Mouse (Mus musculus): Measurements from ENCODE around the gene Slc30a2.
"Not testable (repeated sequence)": the region's sequence is repeated elsewhere in the genome, so short reads cannot be mapped to it uniquely, and the experiment has no call there.

Slc30a2 gene

DNA sequence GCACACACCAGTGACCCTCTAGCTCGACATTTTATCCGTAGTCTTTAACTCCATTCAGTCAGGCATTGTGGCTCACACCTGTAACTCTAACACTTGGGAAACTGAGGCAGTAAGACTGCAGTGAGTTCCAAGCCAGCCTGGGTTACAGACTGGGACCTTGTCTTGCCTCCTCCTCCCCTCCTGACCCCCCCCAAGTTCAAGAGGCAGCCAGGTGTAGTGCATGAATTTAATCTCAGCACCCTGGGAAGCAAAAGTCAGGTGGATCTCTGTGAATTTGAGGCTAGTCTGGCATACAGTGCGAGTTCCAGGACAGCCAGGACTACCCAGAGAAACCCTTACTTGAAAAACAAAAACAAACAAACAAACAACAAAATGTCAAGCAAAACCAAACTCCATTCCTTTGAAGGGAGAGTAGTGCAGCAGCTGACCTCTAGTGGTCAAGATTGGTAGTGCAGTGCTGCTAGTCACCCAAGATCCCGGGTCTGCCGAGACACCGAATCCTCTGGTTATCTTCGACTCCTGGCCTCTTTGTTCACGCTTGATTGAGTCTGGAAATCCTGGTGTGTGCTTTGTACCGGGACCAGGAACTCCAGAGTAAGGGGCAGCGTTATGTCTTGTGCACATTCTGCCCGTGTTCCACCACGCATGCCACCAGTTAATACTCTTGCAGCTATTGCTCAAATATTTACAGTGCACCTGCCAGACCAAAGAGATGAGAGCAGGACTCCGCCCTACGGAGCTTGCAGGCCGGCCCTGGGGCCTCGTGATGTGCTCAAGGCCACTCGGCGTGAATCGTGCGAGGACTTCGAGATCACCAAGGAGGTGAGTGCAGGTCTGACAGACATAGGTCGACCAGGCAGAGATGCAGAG is 13.8 kb downstream of the Slc30a2 start:
- peak; percentile 52 to 63 for DNase-seq (ENCODE audit: low spot score in 2 of 2)

DNA sequence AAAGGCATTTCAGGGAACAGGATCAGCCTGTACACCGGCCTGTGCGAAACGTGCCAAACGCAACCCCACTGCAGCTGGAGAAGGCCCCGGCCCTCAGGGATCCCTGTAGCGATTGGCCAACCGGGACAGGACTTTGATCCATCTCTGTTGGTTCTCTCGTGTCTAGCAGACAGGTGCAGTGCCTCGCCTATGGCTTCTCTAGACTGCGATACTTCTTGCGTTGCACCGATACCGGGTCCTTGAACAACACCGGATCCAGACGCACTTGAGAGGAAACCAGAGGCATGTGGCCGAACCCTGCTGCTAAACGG is 14.4 kb downstream of the Slc30a2 start:
- no peak for DNase-seq (ENCODE audit: low spot score in 2 of 2)

DNA sequence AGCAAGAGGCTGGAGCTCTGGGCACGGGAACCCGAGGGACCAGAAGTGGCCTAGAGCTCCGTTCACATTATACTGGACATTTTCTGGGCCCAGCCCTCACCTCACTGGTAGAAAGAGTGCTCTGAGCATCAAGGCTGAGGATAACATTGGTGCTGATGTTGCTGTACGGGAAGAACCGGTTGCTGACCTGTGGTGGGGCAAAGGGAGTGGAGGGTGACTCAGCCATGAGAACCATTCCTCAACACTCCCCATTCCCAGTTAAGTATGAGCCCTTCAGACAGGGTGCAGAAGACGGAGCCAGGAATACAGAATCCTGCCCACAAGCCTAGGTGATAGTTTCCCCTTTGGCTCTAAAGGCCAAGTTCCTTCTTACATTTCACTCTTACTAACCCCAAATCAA is 16.7 kb downstream of the Slc30a2 start:
- DNase-seq (ENCODE audit: low spot score in 2 of 2): no peak

DNA sequence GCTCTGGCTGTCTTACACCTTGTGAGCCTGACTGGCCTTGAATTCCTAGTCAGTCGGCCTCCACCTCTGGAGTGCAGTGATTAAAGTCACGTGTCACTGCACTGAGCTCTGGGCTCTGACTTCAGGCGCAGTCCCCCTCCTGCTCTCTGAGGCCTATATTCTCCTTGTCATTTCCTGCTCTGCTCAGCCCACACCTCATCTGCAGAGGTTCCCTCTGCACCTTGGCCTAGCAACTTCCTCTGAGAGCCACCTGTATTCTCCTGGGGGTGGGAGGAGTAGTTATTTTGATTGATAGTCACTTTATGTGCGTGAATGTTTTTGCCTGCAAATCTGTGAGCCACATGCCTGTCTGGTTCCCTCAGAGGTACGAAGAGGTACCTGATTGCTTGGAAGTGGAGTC is 18.2 kb downstream of the Slc30a2 start:
- no peak for DNase-seq (ENCODE audit: low spot score in 2 of 2)

DNA sequence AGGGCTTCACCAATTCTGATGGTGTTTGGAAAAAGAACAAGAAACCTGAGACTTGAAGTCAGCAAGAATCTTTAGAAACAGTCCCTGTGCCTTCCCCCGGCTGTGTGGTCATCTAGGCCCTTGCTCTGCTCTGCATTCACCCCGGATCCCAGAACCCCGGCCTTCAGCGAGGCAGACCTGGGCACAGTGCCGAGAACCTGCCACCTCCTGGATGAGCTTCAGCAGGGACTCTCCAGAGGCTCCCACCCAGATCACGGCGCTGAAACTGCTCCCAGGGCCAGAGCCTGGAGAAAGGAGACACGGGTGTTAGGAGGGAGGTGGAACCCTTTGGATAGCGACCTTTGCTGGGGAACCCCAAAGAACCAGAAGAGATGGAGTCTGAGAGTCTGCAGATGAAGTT is 19.1 kb downstream of the Slc30a2 start:
- DNase-seq (ENCODE audit: low spot score in 2 of 2): no peak

DNA sequence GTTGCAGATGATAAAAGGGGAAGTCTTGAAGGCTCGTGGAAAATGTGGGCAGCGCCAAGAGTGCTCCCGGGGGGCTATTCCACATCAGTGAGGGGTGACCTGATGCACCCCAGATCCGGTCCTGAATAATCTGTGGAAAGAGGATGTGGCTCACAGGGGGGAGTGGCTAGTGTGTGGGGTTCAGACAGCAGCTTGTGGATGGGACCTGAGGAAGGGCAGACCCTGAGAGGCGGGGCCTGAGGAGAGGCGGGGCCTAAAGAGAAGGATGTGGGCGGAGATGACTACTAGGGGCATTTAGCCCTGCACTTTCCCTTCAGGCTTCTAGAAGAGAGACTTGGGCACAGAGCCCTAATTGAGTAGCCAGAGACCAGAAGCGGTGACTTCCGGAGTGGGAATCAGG is 19.6 kb downstream of the Slc30a2 start:
- DNase-seq (ENCODE audit: low spot score in 2 of 2): no peak

DNA sequence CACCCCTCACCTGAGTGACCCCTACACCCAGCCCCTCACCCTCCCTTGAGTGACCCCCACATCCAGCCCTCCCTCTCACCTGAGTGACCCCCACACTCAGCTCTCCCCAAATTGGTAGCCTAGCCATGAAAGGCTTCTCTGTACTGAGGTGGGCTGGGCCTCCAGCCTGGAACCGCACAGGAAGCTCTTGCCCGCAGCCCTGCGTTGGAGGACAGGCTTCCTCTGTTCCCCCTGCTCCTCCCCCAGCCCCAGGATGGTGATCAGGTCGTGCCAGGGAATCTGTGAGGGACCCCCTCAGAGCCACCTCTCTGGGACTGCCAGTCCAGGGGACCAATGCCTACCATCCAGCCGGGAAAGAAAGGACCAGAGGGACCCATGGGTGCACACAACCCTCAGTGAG is 22.3 kb downstream of the Slc30a2 start:
- DNase-seq (ENCODE audit: low spot score in 2 of 2): no peak

DNA sequence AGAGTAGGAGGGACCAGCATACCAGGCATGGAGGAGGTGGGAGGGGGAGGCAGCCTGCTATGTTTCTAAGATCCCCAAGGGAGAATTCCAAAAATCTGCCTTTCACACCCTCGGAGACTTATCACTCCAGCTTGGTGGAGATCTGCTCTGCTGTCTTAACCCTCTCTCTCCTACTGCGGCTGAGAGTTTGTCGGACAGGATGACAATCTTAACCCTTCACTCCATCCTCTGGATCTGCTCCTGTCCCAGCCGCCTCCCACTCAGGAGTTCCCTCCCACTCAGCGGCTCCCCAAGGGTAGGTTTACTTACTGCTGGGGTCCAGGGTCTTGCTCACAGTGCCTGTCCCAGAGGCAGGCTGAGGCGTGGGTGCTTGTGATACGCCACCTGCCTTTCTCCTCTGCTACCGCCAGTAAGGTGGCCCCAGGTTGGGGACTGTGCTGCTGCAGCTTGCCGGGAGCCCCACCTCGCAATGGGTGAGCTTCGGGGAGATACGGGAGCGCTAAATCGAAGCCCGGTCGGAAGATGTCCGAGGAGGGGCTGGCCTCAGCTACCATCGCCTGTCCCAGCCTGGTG is 27.8 kb downstream of the Slc30a2 start:
- peak; percentile 64 to 79 for DNase-seq (ENCODE audit: low spot score in 2 of 2)

DNA sequence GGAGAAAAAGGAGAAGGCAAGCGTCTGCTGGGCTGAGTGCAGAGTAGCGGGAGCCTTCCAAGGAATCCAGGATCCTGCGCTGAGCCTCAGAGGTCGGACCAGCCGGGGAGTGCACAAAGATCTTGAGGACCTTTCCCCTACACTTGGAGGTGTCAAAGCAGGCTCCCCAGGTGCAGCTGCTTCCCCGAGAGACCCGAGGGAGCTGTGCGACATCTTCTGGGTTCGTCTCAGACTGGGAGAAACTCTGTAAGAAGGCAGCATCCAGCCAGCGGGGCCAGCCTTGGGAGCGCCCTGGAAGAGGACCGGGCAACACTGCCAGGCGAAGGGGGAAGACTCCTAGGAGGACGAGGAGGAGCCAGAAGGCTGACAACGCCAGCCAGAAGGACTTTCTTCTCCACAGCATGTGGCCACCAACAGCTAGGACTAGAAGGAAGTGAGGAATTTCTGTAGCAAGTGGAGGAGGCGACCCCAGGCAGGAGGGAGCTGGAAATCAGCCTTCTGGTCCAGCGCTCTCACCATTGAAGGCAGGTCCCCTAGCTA is 28.4 kb downstream of the Slc30a2 start:
- no peak for DNase-seq (ENCODE audit: low spot score in 2 of 2)

DNA sequence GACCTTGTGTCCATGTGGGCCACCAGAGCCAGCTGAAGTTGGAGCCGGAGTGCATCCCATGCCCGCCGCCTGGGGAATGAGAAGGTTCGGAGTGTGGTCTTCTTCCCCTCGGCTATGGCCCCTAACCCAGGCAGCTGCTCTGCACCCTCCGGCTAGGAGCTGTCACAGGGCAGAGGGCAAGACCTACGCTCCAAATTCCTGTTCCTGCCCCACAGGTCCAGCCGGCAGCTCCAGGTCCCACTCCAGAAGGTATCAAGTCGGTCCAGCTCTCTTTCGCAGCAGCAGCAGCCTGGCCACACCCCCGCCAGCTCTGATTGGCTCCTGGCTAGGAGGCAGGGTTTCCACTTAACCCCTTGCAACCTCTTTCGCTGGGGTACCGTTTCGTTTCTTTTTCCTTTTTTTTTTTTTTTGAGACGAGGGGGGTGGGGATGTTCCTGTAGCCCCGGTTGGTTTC is 29.3 kb downstream of the Slc30a2 start:
- DNase-seq (ENCODE audit: low spot score in 2 of 2): peak; percentile 79 to 85

DNA sequence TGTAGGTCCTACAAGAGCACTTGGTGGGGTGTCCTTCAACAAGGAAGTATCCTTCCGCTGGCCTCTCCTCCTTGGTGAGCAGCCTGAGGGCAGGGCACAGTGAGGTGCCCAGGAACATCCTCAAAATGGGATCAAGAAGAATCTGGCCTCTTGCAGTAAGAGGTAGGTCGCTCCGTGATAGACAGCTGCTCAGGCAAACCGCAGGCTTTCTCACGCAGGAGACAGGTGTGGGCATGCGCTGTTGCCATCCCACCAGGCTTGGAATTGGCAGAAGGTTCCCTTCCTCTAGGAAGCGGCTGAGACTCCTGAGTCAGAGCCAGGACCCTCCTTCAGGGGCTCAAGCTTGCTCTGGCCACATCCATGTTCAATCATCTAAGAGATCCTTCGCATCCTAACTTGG is 30.3 kb downstream of the Slc30a2 start:
- DNase-seq (ENCODE audit: low spot score in 2 of 2): no peak

DNA sequence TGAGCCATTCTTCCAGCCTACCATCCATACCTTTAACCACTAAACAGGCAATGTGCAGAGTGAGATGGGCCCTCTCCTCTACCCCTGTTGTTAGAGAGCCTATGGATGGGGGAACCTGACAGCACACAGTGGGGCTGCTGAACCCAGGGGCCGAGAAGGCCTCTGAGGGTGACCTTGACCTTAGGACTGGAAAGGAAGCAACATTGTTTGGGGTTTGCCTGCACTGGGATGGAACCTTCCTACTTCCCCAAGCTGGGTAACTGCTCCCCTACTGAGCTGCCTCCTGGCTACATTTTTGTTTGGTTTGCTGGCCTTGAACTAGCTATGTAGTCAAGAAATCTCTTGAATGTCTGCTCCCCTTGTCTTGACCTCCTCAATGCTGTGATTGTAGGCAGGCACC is 31.3 kb downstream of the Slc30a2 start:
- DNase-seq (ENCODE audit: low spot score in 2 of 2): no peak

DNA sequence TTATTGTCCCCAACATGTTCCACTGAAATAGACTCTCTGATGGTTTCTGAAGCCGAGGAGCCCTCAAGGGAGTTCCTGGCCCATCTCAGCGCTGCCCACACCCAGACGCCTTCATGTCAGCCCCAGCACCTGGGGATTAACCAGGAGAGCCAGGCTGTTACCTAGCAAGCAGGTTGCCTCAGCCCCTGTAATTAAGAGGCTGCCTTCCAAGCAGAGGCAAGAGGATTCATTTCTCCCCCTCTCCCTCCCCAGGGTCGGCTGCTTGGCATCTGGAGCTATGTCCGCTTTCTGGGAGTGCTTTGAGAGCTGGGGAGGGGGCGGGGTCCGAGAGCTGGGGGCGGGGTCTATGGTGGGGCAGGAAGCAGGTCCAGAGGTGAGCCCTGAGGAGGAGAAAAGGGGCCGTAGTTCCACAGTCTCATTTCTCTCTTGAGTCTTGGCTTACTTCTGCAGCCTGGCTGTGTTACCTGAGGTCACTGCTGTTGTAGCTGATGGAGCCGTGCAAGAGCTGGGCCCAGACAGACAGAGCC is 35.2 kb downstream of the Slc30a2 start:
- DNase-seq (ENCODE audit: low spot score in 2 of 2): no peak

DNA sequence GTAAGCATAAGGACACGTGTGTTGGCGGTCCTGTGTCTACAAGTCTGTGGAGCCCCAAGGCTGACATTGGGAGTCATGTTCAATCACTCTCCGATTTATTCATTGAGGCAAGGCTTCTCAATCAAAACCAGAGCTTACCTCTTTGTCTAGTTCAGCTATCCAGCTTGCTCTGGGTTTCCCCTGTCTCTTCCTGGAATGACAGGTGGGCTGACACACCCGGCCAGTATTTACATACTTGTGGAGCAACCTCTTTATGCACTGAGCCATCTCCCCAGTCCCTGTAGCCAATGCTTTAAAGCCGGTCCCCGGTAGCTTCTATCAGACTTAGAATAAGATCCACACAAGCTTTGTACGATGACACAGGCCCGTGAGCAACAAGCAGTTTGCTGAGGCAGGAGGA is 36.5 kb downstream of the Slc30a2 start:
- no peak for DNase-seq (ENCODE audit: low spot score in 2 of 2)

DNA sequence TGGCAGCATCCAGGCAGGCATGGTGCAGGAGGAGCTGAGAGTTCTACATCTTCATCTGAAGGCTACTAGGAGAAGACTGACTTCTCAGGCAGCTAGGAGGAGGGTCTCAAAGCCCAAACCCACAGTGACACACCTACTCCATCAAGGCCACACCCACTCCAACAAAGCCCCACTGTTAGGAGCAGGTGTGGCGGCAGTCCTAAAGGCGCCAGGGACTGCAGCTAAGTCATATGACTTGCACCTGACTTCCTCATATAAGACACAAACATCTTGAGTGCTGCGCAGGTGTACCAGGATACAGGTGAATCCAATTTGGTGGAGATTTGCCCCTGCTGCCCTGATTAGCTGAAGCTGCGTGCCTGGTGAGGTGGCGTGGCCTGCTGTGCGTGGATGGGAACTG is 40.8 kb downstream of the Slc30a2 start, which contains the start of gene Extl1:
Gene Extl1, minus strand, starts transcription at position 101 of the 400 bp plus-strand sequence.
- DNase-seq (ENCODE audit: low spot score in 2 of 2): not testable (repeated sequence)

DNA sequence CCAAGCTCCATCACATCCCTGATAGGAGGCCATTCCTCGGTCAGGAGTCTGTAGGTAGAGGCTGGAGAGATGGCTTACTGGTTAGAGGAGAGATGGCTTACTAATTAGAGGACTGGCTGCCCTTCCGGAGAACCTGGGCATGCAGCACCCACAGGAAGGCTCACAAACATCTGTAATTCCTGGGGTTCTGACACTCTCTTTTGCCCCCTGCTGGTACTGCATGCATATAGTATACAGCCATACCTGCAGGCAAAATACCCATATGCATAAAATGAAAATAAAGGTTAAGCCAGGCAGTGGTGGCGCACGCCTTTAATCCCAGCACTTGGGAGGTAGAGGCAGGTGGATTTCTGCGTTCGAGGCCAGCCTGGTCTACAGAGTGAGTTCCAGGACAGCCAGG is 44.3 kb downstream of the Slc30a2 start:
- no peak for DNase-seq (ENCODE audit: low spot score in 2 of 2)

DNA sequence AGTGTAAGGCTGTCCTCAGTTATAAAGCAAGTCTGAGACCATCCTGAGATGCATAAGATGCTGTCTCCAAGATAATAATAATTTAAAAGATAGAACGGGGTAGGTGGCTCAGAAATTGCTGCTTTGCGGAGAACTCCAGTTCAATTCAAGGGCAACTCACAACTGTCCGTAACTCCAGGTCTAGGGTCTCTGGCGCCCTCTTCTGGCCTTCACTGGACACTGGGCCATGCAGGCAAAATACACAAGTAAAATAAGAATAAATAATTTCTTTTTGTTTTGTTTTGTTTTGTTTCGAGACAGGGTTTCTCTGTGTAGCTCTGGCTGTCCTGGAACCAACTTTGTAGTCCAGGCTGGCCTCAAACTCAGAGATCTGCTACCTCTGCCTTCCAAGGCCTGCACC is 45.4 kb downstream of the Slc30a2 start:
- no peak for DNase-seq (ENCODE audit: low spot score in 2 of 2)

DNA sequence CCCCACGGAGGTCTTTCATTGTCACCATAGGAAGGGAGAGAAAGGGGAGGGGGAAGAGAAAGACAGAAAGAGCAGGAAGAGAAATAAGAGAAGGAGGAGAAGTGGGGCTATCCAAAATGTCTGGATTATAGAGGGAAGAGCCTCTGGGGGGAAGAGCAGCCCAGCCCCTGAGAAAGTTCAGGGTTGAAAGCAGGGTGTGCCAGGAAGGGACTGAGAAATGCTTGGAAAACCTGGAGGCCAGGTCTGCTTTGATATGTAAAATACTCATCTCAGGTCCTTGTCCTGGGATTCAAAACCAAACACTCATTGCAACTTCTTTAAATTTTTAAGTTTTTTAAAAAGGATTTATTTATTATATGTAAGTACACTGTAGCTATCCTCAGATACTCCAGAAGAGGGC is 48.7 kb downstream of the Slc30a2 start:
- DNase-seq (ENCODE audit: low spot score in 2 of 2): no peak

DNA sequence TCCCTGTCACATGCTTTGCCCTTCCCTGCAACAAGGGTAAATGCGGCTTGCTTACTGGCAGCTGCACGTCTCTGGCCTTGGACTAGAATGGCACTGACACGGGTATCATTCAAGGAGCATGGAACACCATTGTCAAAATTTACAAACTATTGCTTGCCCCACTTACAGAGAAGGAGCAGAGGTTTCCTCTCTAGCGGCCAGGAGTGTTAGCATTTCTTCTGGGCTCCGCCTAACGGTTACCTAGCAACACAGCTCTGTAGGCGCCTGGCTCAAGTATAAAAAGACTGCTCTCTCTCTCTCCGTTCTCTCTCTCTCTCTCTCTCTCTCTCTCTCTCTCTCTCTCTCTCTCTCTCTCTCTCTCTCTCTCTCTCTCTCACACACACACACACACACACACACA is 49.6 kb downstream of the Slc30a2 start:
- DNase-seq (ENCODE audit: low spot score in 2 of 2): peak in 1 of 2 experiments; percentile 61

DNA sequence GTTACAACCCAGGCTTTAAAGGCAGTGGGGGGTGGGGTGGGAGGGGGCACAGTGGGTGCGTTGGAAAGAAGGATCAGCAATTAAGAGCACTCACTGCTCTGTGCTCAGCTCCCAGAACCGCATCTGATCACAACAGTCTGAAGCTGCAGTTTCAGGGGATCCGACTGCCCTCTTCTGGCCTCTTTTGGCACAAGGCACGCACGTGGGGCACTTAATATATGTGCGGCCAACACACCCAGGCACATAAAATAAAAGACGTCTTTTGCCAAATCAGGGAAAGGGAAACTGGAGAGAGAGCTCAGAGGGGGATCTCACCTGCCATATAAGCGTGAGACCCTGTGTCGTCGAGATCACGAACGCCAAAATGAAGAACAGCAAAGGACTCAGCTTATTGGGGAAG is 50.0 kb downstream of the Slc30a2 start:
- DNase-seq (ENCODE audit: low spot score in 2 of 2): no peak

DNA sequence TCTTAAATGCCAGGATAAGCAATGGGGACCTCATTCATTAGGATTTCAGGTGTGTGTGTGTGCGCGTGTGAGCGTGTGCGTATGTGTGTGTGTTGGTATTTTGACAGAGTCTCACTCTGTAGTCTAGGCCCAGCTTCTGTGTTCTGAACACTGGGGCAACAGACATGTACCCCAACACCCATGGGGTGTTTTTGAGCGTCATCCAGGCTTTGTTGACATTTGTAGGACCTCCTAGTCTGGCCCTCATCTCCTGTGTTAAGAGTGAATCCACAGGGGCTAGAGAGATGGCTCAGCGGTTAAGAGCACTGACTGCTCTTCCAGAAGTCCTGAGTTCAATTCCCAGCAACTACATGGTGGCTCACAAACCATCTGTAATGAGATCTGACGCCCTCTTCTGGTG is 52.2 kb downstream of the Slc30a2 start:
- no peak for DNase-seq (ENCODE audit: low spot score in 2 of 2)

DNA sequence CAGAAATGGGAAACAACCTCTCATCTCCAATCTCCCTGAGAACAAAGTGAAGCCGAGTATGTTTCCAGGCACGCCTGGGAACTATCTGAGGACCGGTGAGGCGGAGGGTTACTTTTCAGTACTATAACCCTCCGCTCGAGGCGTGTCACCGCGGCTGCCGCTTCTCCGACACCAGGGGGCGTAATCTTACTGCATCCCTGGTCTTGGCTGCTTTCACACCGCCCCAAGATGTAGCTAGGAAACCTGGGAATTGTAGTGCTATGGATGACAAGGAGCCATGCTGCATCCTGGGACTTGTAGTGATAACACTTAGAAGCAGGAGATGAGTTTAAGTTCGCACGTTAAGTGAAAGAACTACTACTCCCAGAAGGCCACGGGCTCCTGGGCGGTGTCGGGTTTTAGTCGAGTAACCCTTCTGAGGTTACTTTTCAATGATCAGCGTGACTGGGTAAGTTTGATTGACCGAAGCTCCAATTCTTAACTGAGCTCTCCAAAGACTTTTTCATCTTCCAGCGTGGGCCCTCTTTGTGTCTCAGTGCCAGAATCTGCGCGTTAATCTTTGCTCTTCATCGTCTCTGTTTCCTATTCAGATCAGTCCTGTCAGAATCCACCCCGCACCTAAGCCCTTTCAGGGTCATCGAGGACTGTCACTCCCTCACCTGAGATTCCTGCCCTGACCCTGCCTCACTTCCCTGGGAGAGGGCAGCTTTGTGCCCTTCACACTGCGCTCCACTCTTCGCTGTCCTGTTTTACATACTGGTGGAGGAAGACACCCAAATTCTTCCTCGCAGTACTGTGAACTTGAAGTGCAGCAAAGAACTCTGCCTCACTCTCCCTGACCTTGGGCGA is 53.2 kb downstream of the Slc30a2 start, which contains the start of gene Pafah2:
Gene Pafah2, plus strand, starts transcription at position 344 of the 849 bp plus-strand sequence.
- DNase-seq (ENCODE audit: low spot score in 2 of 2): peak; percentile 94 to 97

All from right cerebral cortex, postnatal 36 days (tissue).